Mouse (Mus musculus) MEL (cell line): Measurements from ENCODE around the gene Grm2.

Experiments used
- CHD1 ChIP-seq: IDR thresholded peaks from 2 replicates; pipeline ENCODE4 v1.6.1; 2012; ENCODE audit warnings: low read depth, mild to moderate bottlenecking, inconsistent platforms, low read length, improper control_type of control experiment
- CTCF ChIP-seq, 3 experiments: IDR thresholded peaks in 2 of 3; conservative IDR thresholded peaks in 1 of 3; 2 replicates each; pipeline ENCODE4 v1.5.1; 2011 to 2012; ENCODE audit warnings: low read length in 3 of 3, low read depth in 2 of 3, mild to moderate bottlenecking in 2 of 3, improper control_type of control experiment in 1 of 3, inconsistent platforms in 1 of 3, mixed read lengths in 1 of 3, moderate library complexity in 1 of 3; ENCODE audit not compliant: control insufficient read depth in 1 of 3, insufficient read depth in 1 of 3, poor library complexity in 1 of 3, severe bottlenecking in 1 of 3
- GABPA ChIP-seq: IDR thresholded peaks from 2 replicates; pipeline ENCODE4 v1.6.1; 2012; ENCODE audit warnings: low read depth, mild to moderate bottlenecking, inconsistent platforms, low read length, improper control_type of control experiment, moderate library complexity
- GATA1 ChIP-seq: IDR thresholded peaks from 2 replicates; pipeline ENCODE4 v1.6.1; 2011; ENCODE audit warnings: low read depth, low read length, improper control_type of control experiment
- POLR2A ChIP-seq, 2 experiments: IDR thresholded peaks; 2 replicates each; pipeline ENCODE4 v1.6.1; 2011 to 2012; ENCODE audit warnings: low read length in 2 of 2, mild to moderate bottlenecking in 2 of 2, control low read depth in 1 of 2, improper control_type of control experiment in 1 of 2, low read depth in 1 of 2, moderate library complexity in 1 of 2; ENCODE audit not compliant: control insufficient read depth in 1 of 2, insufficient read depth in 1 of 2, poor library complexity in 1 of 2
- UBTF ChIP-seq: IDR thresholded peaks from 2 replicates; pipeline ENCODE4 v1.6.1; 2012; ENCODE audit warnings: low read depth, mild to moderate bottlenecking, inconsistent platforms, low read length, improper control_type of control experiment, moderate library complexity, borderline replicate concordance; ENCODE audit not compliant: insufficient read depth

DNA sequence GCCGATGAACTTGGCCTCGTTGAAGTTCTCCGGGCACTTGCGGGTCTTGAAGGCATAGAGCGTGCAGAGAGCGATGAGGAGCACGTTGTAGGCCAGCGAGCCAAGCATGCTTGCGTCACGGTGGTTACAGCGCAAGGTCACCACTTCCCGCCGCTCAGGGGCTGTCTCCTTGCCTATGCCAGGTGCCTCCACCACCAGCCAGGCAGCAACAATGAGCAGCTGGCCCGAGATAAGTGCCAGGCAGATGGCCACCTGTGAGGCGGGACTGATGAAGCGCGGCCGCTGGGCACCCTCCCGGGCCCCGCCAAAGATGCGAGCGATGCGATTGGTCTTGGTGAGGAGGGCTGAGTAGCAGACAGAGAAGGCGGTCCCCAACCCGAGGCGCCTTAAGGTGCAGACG, 8.7 kb downstream of the Grm2 start:
- no peak for TF ChIP-seq UBTF
- TF ChIP-seq CTCF (IDR thresholded peaks at IDR 0.05 in 2 of 3, conservative IDR thresholded peaks at IDR 0.05 in 1 of 3; ENCODE audit: control insufficient read depth in 1 of 3, insufficient read depth in 1 of 3, low read depth in 2 of 3, low read length in 3 of 3, poor library complexity in 1 of 3, severe bottlenecking in 1 of 3) = no peak
- no peak for TF ChIP-seq POLR2A (IDR thresholded peaks at IDR 0.05; ENCODE audit: control insufficient read depth in 1 of 2, insufficient read depth in 1 of 2, low read depth in 1 of 2, low read length in 2 of 2, poor library complexity in 1 of 2)
- TF ChIP-seq GATA1 = no peak
- no peak for TF ChIP-seq GABPA
- TF ChIP-seq CHD1 = no peak
